Mouse (Mus musculus): ENCODE results near the gene Oprl1.

Gene Oprl1

GRCm38 (mm10) chr2:181763886-181764527 lies 49.2 kb downstream of the Oprl1 start:
- in situ Hi-C loops (cut with MboI; ENCODE audit: low sequenced_read_pairs): no loop called here

- in situ Hi-C loops (cut with MboI; ENCODE audit: low sequenced_read_pairs): no loop called here
Measured at GRCm38 (mm10) chr2:181764600-181764999, 49.8 kb downstream of the Oprl1 start.

- in situ Hi-C loops (cut with MboI; ENCODE audit: low sequenced_read_pairs): no loop called here
Measured at GRCm38 (mm10) chr2:181765251-181765650, 50.4 kb downstream of the Oprl1 start.

GRCm38 (mm10) chr2:181766672-181767557 lies 52.1 kb downstream of the Oprl1 start:
- in situ Hi-C loops (cut with MboI; ENCODE audit: low sequenced_read_pairs): no loop called here

GRCm38 (mm10) chr2:181768451-181768850 lies 53.6 kb downstream of the Oprl1 start:
- in situ Hi-C loops (cut with MboI; ENCODE audit: low sequenced_read_pairs): no loop called here

GRCm38 (mm10) chr2:181769397-181769796 lies 54.6 kb downstream of the Oprl1 start:
- in situ Hi-C loops (cut with MboI; ENCODE audit: low sequenced_read_pairs): no loop called here
